Mouse (Mus musculus) neutrophil, adult 59 days (primary cell): ENCODE results near the gene Zdhhc23. TPM values are rescaled to one million over a fixed set of nuclear protein-coding genes. Genes with fewer than 3 reads are reported as not detected.

Experiments
- total RNA-seq, 2 experiments: library from RNA; stranded (reverse); gene quantifications; 1 replicate in 1 of 2; 2 replicates in 1 of 2; pipeline ENCODE4 v1.2.4; 2023

The Zdhhc23 gene
- 1 to 10 TPM; 1.4 to 1.6 TPM for total RNA-seq

DNA sequence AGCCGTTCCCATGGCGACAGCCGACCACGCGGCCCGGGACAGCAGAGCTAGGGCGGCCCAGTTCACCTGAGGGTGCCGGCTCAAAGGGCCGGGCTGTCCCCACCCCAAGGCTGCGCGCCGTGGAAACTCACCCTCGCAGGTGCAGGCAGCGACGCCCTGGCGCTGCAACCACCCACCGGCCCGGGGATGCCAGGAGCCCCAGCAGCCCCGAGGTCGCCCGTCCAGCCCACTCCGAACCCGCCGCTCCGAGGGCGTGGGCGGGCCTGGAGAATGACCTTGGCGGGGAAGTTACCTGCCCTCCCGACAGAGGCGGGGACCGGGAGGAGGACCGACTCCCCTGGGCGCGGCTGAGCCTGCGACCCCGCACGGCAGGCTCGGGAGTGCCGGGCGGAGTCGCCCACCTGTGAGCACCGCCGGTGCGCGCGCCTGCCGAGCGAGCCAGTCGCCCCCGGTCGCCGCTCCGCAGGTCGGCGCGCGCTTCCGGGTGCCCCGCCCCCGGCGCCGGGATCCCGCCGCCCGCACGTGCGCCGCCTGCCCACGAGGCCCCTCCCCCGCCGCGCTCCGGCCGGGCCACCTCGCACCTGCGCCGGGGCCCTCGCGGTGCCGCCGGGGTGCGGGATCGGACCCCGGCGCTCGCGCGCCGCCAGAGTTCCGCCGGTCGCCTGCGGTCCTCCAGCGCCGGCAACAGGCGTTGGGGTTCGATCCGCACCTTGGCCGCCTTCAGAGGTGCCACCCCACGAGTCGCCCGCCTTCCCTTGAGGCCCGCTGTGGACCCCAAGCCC is at the start of gene Zdhhc23:
Gene Zdhhc23 (minus strand): TSS at position 464 of the 782 bp plus-strand sequence.

DNA sequence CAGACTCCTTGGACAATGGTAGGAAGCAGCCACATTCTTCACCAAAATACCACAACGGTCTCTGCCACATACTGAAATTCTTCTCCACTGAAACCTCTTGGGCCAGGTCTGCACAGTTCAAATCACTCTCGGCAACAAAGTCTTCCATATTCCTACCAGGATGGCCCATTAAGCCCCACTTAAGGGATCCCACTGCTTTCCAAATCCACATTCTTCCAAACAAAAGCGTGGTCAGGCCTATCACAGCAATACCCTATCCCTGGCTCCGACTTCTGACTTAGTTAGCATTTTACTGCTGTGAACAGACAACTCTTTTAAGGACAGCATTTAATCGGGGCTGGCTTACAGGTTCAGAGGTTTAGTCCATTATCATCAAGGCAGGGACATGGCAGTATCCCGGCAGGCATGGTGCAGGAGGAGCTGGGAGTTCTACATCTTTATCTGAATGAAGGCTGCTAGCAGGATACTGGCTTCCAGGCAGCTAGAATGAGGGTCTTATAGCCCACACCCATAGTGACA is 53.2 kb downstream of the Zdhhc23 start, which contains the start of gene Qtrt2:
Gene Qtrt2 (minus strand): TSS at position 469 of the 519 bp plus-strand sequence.

Other genes starting within 250 kb of the Zdhhc23 start
- gene Drd3, start 225.8 kb downstream of the Zdhhc23 start, total RNA-seq = not detected
- 1 to 10 TPM; 1.1 to 1.2 TPM for gene Ccdc191, start 90.0 kb downstream of the Zdhhc23 start, total RNA-seq
- 1 to 10 TPM; 8.4 to 9.1 TPM for gene Qtrt2, start 53.0 kb downstream of the Zdhhc23 start, total RNA-seq
- gene Gramd1c, start 83.6 kb upstream of the Zdhhc23 start, total RNA-seq = 1 to 10 TPM in 1 of 2 experiments, under 1 TPM in 1; 0.16 to 1.1 TPM
- 10 to 100 TPM; 91.5 to 91.9 TPM for gene Atp6v1a, start 159.9 kb upstream of the Zdhhc23 start, total RNA-seq
- gene Naa50, start 160.0 kb upstream of the Zdhhc23 start, total RNA-seq = 10 to 100 TPM; 30.1 to 37.7 TPM
- gene Usf3, start 193.5 kb upstream of the Zdhhc23 start, total RNA-seq = 10 to 100 TPM; 28.5 to 28.9 TPM